Mouse (Mus musculus) midbrain, embryonic 16.5 days (tissue): ENCODE data around the gene Map4k3. TPM values are rescaled to one million over a fixed set of nuclear protein-coding genes. Genes with fewer than 3 reads are reported as not detected.

ENCODE experiments used
- ATAC-seq: fragments of 200-750 bp; cut with Nextera tagmentation; 2 replicates; pipeline ENCODE4 v1.8.0; 2017; ENCODE audit warnings: moderate TSS enrichment
- H3K27ac ChIP-seq: fragments of 300-500 bp; sonication (generic); 2 replicates; pipeline ENCODE4 v1.5.1; 2014; ENCODE audit warnings: mild to moderate bottlenecking, low read length, mixed read lengths
- H3K27me3 ChIP-seq: fragments of 300-500 bp; sonication (generic); 2 replicates; pipeline ENCODE4 v1.6.1; 2014; ENCODE audit warnings: low read depth, low read length, mixed read lengths; ENCODE audit not compliant: control insufficient read depth, insufficient read depth
- H3K36me3 ChIP-seq: fragments of 300-500 bp; sonication (generic); 2 replicates; pipeline ENCODE4 v1.6.1; 2014; ENCODE audit warnings: mild to moderate bottlenecking, low read length, moderate library complexity, mixed read lengths; ENCODE audit not compliant: control insufficient read depth, insufficient read depth
- H3K4me1 ChIP-seq: fragments of 300-500 bp; sonication (generic); 2 replicates; pipeline ENCODE4 v1.6.1; 2014; ENCODE audit warnings: mild to moderate bottlenecking, low read length, mixed read lengths; ENCODE audit not compliant: control insufficient read depth, insufficient read depth
- H3K4me2 ChIP-seq: fragments of 300-500 bp; sonication (generic); 2 replicates; pipeline ENCODE4 v1.6.1; 2014; ENCODE audit warnings: mild to moderate bottlenecking, low read length, mixed read lengths
- H3K4me3 ChIP-seq: fragments of 300-500 bp; sonication (generic); 2 replicates; pipeline ENCODE4 v1.5.1; 2014; ENCODE audit warnings: low read depth, mild to moderate bottlenecking, low read length, moderate library complexity, mixed read lengths
- H3K9ac ChIP-seq: fragments of 300-500 bp; sonication (generic); 2 replicates; pipeline ENCODE4 v1.6.1; 2014; ENCODE audit warnings: low read depth, low read length, mixed read lengths
- H3K9me3 ChIP-seq: fragments of 300-500 bp; sonication (generic); replicated peaks from 2 replicates; pipeline ENCODE4 v1.6.1; 2014; ENCODE audit warnings: mild to moderate bottlenecking, low read length, mixed read lengths; ENCODE audit not compliant: control insufficient read depth, poor library complexity, severe bottlenecking
- WGBS: fragments of 180-500 bp; shearing (Covaris S2); extraction: QIAGEN DNeasy Blood & Tissue Kit; methylation state at CpG from one replicate; pipeline ENCODE4 v1.1.7; 2014; 5-methylcytosine and 5-hydroxymethylcytosine counted together
- polyA plus RNA-seq: library from polyadenylated mRNA; unstranded; fragments of >200 nt; fragmentation: Nextera tagmentation; extraction: Ambion mirVana; gene quantifications from 2 replicates; pipeline ENCODE4 v1.2.1, GENCODE M21; 2015

The Map4k3 gene
- polyA plus RNA-seq, 1 experiment from 2014 or later: 21.2 TPM

GRCm38 (mm10) chr17:80719309-80719708 is 9.0 kb downstream of the Map4k3 start:
- Histone ChIP-seq H3K36me3 (no peaks in the 10 kb centered on the region), H3K4me3 (no peak overlapping the region), H3K9ac (no peak overlapping the region), H3K4me2 (no peak overlapping the region), H3K9me3 (no peaks in the 10 kb centered on the region), H3K27me3 (no peaks in the 10 kb centered on the region), H3K27ac (no peak overlapping the region), H3K4me1 (peaks cover 40% of the 10 kb centered on the region)
- WGBS: 92% methylated on average over 5 of the region's 5 CpGs
- ATAC-seq: no peak

DNA sequence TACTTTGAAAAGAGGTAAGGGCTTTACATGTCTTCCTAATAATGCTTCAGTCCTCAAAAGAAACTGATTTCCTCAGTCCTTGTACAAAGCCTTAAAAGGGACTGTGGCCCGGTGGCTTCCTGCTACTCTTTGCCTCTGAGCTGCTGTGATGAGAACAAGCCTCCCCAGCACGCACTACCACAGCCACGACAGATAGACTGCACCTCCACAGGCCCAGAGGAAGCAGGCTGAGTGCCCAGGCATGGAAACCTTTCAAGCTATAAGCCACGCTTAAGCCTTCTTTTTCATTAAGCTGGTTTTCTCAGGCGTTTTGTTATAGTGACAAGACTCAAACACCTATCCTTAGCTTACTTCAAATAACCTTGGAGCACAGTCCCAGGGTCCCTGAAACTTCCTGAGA is 10.0 kb downstream of the Map4k3 start:
- Histone ChIP-seq H3K27me3 (no peaks in the 10 kb centered on the region), H3K36me3 (no peaks in the 10 kb centered on the region), H3K27ac (no peak overlapping the region), H3K9me3 (no peaks in the 10 kb centered on the region), H3K9ac (no peak overlapping the region), H3K4me3 (no peak overlapping the region), H3K4me1 (peaks cover 33% of the 10 kb centered on the region), H3K4me2 (no peak overlapping the region)
- ATAC-seq: no peak
- WGBS: 69% methylated on average over 5 of the region's 5 CpGs

DNA sequence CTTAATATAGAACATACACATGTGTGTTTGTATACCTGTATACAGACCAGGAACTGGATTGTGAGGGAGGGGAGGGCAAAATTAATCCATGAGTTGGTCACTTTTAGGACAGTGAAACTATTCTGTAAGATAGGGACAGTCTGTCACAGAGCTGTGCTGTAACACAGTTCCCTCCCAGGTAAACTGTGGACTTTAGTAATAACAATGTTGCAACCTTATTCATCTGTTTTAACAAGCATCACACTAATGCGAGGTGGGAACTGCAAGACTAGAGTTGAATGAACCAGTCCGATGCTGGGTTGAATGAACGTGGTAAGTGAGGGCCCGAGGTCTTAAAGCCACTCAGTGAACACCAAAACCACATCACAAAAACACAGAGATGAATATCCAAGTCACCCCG is 14.7 kb downstream of the Map4k3 start:
- Histone ChIP-seq H3K4me2 (no peak overlapping the region), H3K4me1 (peaks cover 24% of the 10 kb centered on the region), H3K9me3 (no peaks in the 10 kb centered on the region), H3K27ac (no peak overlapping the region), H3K27me3 (no peaks in the 10 kb centered on the region), H3K4me3 (no peak overlapping the region), H3K36me3 (no peaks in the 10 kb centered on the region), H3K9ac (no peak overlapping the region)
- 97% methylated on average over 5 of the region's 5 CpGs for WGBS
- no peak for ATAC-seq

- Histone ChIP-seq H3K27ac (peak overlapping the region; percentile 68), H3K36me3 (no peaks in the 10 kb centered on the region), H3K4me2 (peak overlapping the region; percentile 50), H3K27me3 (no peaks in the 10 kb centered on the region), H3K4me1 (peaks cover 38% of the 10 kb centered on the region), H3K9ac (peak overlapping the region; percentile 27), H3K9me3 (no peaks in the 10 kb centered on the region), H3K4me3 (0 out of 2 replicates have a peak overlapping the region, but pooled peaks have one; percentile 6)
- WGBS: 16% methylated on average over 24 of the region's 24 CpGs
- ATAC-seq: peak; percentile 78
These were observed 18.1 kb downstream of the Map4k3 start for GRCm38 (mm10) chr17:80709921-80710838.

DNA sequence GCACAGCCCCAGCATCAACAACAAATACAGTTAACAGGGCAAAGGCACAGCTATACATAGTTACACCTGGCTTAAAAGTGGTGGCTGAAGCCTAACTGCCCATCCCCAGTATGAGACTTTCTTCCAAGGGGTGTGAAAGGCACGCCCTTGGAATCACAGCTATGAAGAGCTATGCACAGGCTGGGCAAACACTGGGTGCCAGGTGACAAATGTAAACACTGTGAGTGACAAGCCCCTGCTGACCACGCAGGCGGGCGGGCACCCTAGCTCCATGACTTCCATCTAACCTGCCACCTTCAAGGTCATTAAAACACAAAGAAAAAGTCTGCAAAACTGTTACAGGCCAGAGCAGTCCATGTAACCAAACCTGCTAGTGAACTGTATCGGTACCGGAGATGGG is 19.5 kb downstream of the Map4k3 start:
- peaks cover 40% of the 10 kb centered on the region for H3K4me1 ChIP-seq
- WGBS: 87% methylated on average over 6 of the region's 6 CpGs
- no peaks in the 10 kb centered on the region for H3K27me3 ChIP-seq
- no peak overlapping the region for H3K4me2 ChIP-seq
- H3K36me3 ChIP-seq: no peaks in the 10 kb centered on the region
- H3K9me3 ChIP-seq: no peaks in the 10 kb centered on the region
- ATAC-seq: no peak
- H3K4me3 ChIP-seq: no peak overlapping the region
- H3K9ac ChIP-seq: no peak overlapping the region
- no peak overlapping the region for H3K27ac ChIP-seq

GRCm38 (mm10) chr17:80707176-80707575 is 21.1 kb downstream of the Map4k3 start:
- Histone ChIP-seq H3K36me3 (no peaks in the 10 kb centered on the region), H3K27ac (no peak overlapping the region), H3K4me3 (no peak overlapping the region), H3K4me2 (no peak overlapping the region), H3K9me3 (no peaks in the 10 kb centered on the region), H3K9ac (no peak overlapping the region), H3K4me1 (peaks cover 40% of the 10 kb centered on the region), H3K27me3 (no peaks in the 10 kb centered on the region)
- 71% methylated on average over 4 of the region's 4 CpGs for WGBS
- no peak for ATAC-seq

GRCm38 (mm10) chr17:80706608-80707007 is 21.7 kb downstream of the Map4k3 start:
- Histone ChIP-seq H3K4me1 (peaks cover 40% of the 10 kb centered on the region), H3K27me3 (no peaks in the 10 kb centered on the region), H3K4me3 (no peak overlapping the region), H3K9me3 (no peaks in the 10 kb centered on the region), H3K9ac (no peak overlapping the region), H3K36me3 (no peaks in the 10 kb centered on the region), H3K4me2 (no peak overlapping the region), H3K27ac (no peak overlapping the region)
- no peak for ATAC-seq
- 74% methylated on average over 6 of the region's 6 CpGs for WGBS

DNA sequence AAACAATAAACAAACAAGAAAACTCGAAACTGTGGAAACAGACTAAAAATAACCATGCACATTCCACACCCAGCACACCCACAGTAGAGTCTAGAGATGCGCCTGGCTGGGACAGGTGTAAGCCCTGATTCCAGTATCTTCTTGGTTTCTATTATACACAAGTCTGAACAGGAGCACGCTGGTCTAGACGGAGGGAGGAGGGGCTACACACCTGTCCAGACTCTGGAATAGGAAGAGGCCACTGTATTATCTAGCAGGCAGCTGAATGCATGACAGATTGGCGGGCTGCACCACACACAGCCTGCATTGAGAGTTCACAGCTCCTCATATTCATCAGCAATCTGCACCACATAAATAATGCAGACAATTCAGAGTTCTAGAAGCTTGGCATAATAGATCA is 26.6 kb downstream of the Map4k3 start:
- Histone ChIP-seq H3K4me3 (no peak overlapping the region), H3K27me3 (no peaks in the 10 kb centered on the region), H3K36me3 (no peaks in the 10 kb centered on the region), H3K9ac (no peak overlapping the region), H3K4me1 (peaks cover 33% of the 10 kb centered on the region), H3K9me3 (no peaks in the 10 kb centered on the region), H3K27ac (no peak overlapping the region), H3K4me2 (no peak overlapping the region)
- ATAC-seq: no peak
- WGBS: 76% methylated on average over 5 of the region's 5 CpGs

- Histone ChIP-seq H3K27me3 (no peaks in the 10 kb centered on the region), H3K4me2 (no peak overlapping the region), H3K4me3 (no peak overlapping the region), H3K4me1 (peaks cover 17% of the 10 kb centered on the region), H3K9ac (no peak overlapping the region), H3K36me3 (no peaks in the 10 kb centered on the region), H3K27ac (no peak overlapping the region), H3K9me3 (no peaks in the 10 kb centered on the region)
- WGBS: 46% methylated on average over 7 of the region's 7 CpGs
- no peak for ATAC-seq
These were observed 29.4 kb downstream of the Map4k3 start for GRCm38 (mm10) chr17:80698930-80699329.
